Mouse (Mus musculus) hindbrain, embryonic 11.5 days (tissue): Measurements from ENCODE around the gene Hmga1. TPM values are rescaled to one million over a fixed set of nuclear protein-coding genes. Genes with fewer than 3 reads are reported as not detected.

Experiments used
- ATAC-seq: fragments of 200-750 bp; cut with Nextera tagmentation; 2 replicates; pipeline ENCODE4 v1.8.0; 2017; ENCODE audit warnings: mild to moderate bottlenecking, moderate TSS enrichment, moderate library complexity; ENCODE audit not compliant: low FRiP score
- DNase-seq: peaks from one replicate; pipeline ENCODE4 v3.0.0-alpha.2; 2015; ENCODE audit warnings: low spot score
- H3K27ac ChIP-seq: fragments of 300-500 bp; sonication (generic); 2 replicates; pipeline ENCODE4 v1.5.1; 2014; ENCODE audit warnings: mild to moderate bottlenecking, low read depth, low read length
- H3K27me3 ChIP-seq: fragments of 300-500 bp; sonication (generic); 2 replicates; pipeline ENCODE4 v1.6.1; 2014; ENCODE audit warnings: mild to moderate bottlenecking, low read length, moderate library complexity, mixed read lengths; ENCODE audit not compliant: control insufficient read depth, insufficient read depth
- H3K36me3 ChIP-seq: fragments of 300-500 bp; sonication (generic); 2 replicates; pipeline ENCODE4 v1.6.1; 2014; ENCODE audit warnings: mild to moderate bottlenecking, low read length, moderate library complexity, mixed read lengths; ENCODE audit not compliant: control insufficient read depth, insufficient read depth
- H3K4me1 ChIP-seq: fragments of 300-500 bp; sonication (generic); replicated peaks from 2 replicates; pipeline ENCODE4 v1.6.1; 2014; ENCODE audit warnings: low read length, mixed read lengths; ENCODE audit not compliant: control insufficient read depth, insufficient read depth
- H3K4me2 ChIP-seq: fragments of 300-500 bp; sonication (generic); replicated peaks from 2 replicates; pipeline ENCODE4 v1.6.1; 2014; ENCODE audit warnings: mild to moderate bottlenecking, low read depth, low read length
- H3K4me3 ChIP-seq: fragments of 300-500 bp; sonication (generic); 2 replicates; pipeline ENCODE4 v1.5.1; 2014; ENCODE audit warnings: low read depth, low read length
- H3K9ac ChIP-seq: fragments of 300-500 bp; sonication (generic); 2 replicates; pipeline ENCODE4 v1.6.1; 2014; ENCODE audit warnings: low read depth, low read length
- H3K9me3 ChIP-seq: fragments of 300-500 bp; sonication (generic); 2 replicates; pipeline ENCODE4 v1.6.1; 2016; ENCODE audit warnings: low read length; ENCODE audit not compliant: control insufficient read depth
- WGBS: fragments of 180-500 bp; shearing (Covaris S2); extraction: QIAGEN DNeasy Blood & Tissue Kit; methylation state at CpG from one replicate; pipeline ENCODE4 v1.1.7; 2014; 5-methylcytosine and 5-hydroxymethylcytosine counted together
- polyA plus RNA-seq: library from polyadenylated mRNA; unstranded; fragments of >200 nt; fragmentation: Nextera tagmentation; extraction: Ambion mirVana; gene quantifications from 2 replicates; pipeline ENCODE4 v1.2.1, GENCODE M21; 2014

The Hmga1 gene
- polyA plus RNA-seq, 1 experiment from 2014 or later = 305 TPM

- no peak for ATAC-seq
- H3K4me2 ChIP-seq = no peak overlapping the region
- WGBS = 87% methylated on average over 3 of the region's 3 CpGs
These were observed 44.0 kb downstream of the Hmga1 start for GRCm38 (mm10) chr17:27600286-27600685.

DNA sequence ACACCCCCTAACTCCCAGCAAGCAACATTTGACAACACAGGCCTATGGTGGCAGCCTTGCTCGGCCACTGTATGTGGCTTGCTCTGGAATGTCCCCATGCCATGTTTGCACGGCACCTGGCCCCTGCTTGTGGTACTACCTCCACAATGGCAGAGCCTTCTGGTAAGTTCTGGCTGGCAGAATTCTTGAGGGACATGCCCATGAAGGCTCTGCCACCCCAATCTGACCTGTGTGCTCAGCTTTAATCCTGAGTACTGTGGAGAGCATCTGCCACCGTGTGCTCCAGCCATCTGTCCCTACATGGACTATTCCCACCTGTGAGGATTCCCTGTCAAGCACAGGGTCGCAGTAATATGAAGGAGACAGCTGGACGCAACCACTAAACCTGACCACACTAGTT, 44.6 kb downstream of the Hmga1 start:
- Histone ChIP-seq H3K36me3 (0 out of 2 replicates have a peak, but pooled peaks cover 3% of the 10 kb centered on the region), H3K4me2 (no peak overlapping the region), H3K4me3 (no peak overlapping the region), H3K27ac (no peak overlapping the region), H3K9ac (no peak overlapping the region; the same call in 1 of the 2 replicates), H3K27me3 (no peaks in the 10 kb centered on the region), H3K4me1 (peaks cover 2% of the 10 kb centered on the region; the same call in 1 of the 2 replicates), H3K9me3 (no peaks in the 10 kb centered on the region)
- DNase-seq (no peak), ATAC-seq (no peak)
- 77% methylated on average over 5 of the region's 5 CpGs for WGBS

More at GRCm38 (mm10) chr17:27600286-27600685, 44.0 kb downstream of the Hmga1 start:
- DNase-seq = no peak
- Histone ChIP-seq H3K27me3 (no peaks in the 10 kb centered on the region), H3K4me3 (no peak overlapping the region), H3K27ac (no peak overlapping the region), H3K9ac (no peak overlapping the region; the same call in 1 of the 2 replicates), H3K36me3 (0 out of 2 replicates have a peak, but pooled peaks cover 3% of the 10 kb centered on the region), H3K4me1 (peaks cover 2% of the 10 kb centered on the region; the same call in 1 of the 2 replicates), H3K9me3 (no peaks in the 10 kb centered on the region)

- H3K4me1 ChIP-seq = peaks cover 2% of the 10 kb centered on the region; the same call in 1 of the 2 replicates
- ATAC-seq (no peak), DNase-seq (no peak)
- no peak overlapping the region for H3K9ac ChIP-seq
- H3K27ac ChIP-seq = no peak overlapping the region
- no peaks in the 10 kb centered on the region for H3K36me3 ChIP-seq
- no peaks in the 10 kb centered on the region for H3K27me3 ChIP-seq
- 94% methylated on average over 2 of the region's 2 CpGs for WGBS
- H3K9me3 ChIP-seq = no peaks in the 10 kb centered on the region
- no peak overlapping the region for H3K4me3 ChIP-seq
- no peak overlapping the region for H3K4me2 ChIP-seq
These were observed 46.7 kb downstream of the Hmga1 start for GRCm38 (mm10) chr17:27603036-27603435.

DNA sequence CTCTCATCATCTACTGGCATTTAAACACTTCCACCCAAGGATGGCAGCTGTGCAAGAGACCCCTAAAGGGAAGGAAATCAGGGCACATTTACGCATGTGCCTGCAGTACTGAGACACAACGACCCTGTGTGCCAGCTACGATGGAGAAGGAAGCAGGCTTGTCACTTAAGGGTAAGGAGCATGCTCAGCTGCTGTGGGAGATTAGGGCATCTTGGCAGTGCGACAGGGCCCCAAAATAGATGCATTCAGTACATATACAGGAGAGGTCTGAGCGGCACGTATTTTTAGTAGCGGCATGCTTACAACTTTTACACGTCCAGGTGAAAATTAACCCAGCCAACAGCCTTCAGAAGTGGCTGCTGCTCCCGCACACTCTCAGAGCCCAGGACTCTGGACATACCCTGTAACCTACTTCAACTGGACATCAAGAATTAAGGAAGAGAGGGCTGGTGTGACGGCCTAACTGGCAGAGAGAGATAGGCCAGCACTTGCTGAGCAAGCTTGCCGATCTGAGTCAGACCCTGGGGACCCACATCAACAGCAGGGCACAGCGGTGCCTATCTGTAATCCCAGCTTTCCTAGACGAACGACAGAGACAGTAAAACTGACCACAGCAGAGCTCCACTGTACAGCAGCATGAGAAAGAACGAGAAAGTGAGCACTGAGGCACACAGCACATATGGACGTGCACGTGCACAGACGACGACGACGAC, 47.4 kb downstream of the Hmga1 start:
- Histone ChIP-seq H3K27me3 (no peaks in the 10 kb centered on the region), H3K36me3 (no peaks in the 10 kb centered on the region), H3K9ac (no peak overlapping the region), H3K4me1 (peaks cover 2% of the 10 kb centered on the region; the same call in 1 of the 2 replicates), H3K27ac (no peak overlapping the region), H3K9me3 (no peaks in the 10 kb centered on the region), H3K4me2 (no peak overlapping the region), H3K4me3 (no peak overlapping the region)
- 91% methylated on average over 21 of the region's 21 CpGs for WGBS
- DNase-seq = no peak
- ATAC-seq = no peak

DNA sequence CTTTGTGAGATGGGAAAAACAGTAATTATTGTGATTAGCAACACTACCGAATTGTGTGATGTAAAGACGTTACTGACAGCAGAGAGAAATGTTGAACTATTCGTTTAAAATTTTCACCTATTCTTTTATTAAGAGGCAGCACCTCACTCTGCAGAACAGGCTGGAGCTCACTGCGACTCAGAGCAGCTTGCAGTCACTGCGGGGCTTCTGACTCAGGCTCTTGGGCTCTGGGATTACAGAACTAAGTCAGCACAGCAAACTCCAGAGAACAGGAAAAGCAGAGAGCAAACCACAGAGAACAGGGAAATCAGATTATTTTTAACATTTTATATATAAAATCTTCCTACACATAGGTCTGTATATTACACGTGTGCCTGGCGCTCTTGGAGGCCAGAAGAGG, 53.3 kb downstream of the Hmga1 start:
- Histone ChIP-seq H3K36me3 (no peaks in the 10 kb centered on the region), H3K9ac (no peak overlapping the region), H3K9me3 (no peaks in the 10 kb centered on the region), H3K27me3 (no peaks in the 10 kb centered on the region), H3K4me2 (no peak overlapping the region), H3K4me1 (no peaks in the 10 kb centered on the region; the same call in 1 of the 2 replicates), H3K27ac (no peak overlapping the region), H3K4me3 (no peak overlapping the region)
- no peak for DNase-seq
- WGBS = 93% methylated on average over 7 of the region's 7 CpGs
- no peak for ATAC-seq

- Histone ChIP-seq H3K27me3 (no peaks in the 10 kb centered on the region), H3K36me3 (no peaks in the 10 kb centered on the region), H3K4me2 (no peak overlapping the region), H3K4me3 (no peak overlapping the region), H3K9me3 (no peaks in the 10 kb centered on the region), H3K9ac (no peak overlapping the region), H3K27ac (no peak overlapping the region), H3K4me1 (no peaks in the 10 kb centered on the region; the same call in 1 of the 2 replicates)
- WGBS = 90% methylated on average over 10 of the region's 10 CpGs
- no peak for DNase-seq
- no peak for ATAC-seq
These were observed 54.6 kb downstream of the Hmga1 start for GRCm38 (mm10) chr17:27610679-27611518.

DNA sequence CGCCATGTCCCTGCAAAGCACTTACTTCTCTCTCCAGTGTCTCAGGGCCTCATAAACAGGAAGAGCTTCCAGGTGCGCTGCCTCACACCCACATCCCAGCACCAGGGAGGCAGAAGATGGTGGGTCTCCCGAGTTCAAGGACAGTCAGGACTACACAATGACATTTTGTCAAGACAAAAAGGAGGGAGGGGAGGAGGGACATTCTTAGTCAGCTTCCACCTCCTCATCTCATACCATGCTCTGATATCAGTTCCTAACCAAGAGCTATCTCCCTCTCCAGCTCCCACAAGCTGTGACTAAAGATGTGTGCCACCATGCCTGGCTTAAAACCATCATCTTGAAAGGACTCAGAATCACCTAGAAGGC, 55.2 kb downstream of the Hmga1 start:
- ATAC-seq = no peak
- Histone ChIP-seq H3K4me3 (no peak overlapping the region), H3K27me3 (no peaks in the 10 kb centered on the region), H3K9me3 (no peaks in the 10 kb centered on the region), H3K4me2 (no peak overlapping the region), H3K27ac (no peak overlapping the region), H3K4me1 (no peaks in the 10 kb centered on the region; the same call in 1 of the 2 replicates), H3K36me3 (no peaks in the 10 kb centered on the region), H3K9ac (no peak overlapping the region)
- WGBS = 78% methylated on average over 3 of the region's 3 CpGs
- DNase-seq = no peak

- ATAC-seq (no peak), DNase-seq (no peak)
- 83% methylated on average over 5 of the region's 5 CpGs for WGBS
- Histone ChIP-seq H3K9ac (no peak overlapping the region), H3K4me1 (no peaks in the 10 kb centered on the region; the same call in 1 of the 2 replicates), H3K4me2 (no peak overlapping the region), H3K27ac (no peak overlapping the region), H3K27me3 (no peaks in the 10 kb centered on the region), H3K36me3 (0 out of 2 replicates have a peak, but pooled peaks cover 4% of the 10 kb centered on the region), H3K4me3 (no peak overlapping the region), H3K9me3 (no peaks in the 10 kb centered on the region)
These were observed 55.7 kb downstream of the Hmga1 start for GRCm38 (mm10) chr17:27611994-27612393.
